Mouse (Mus musculus) adrenal gland, postnatal 4 days (tissue): ENCODE measurements around the gene Tspan14. TPM values are rescaled to one million over a fixed set of nuclear protein-coding genes. Genes with fewer than 3 reads are reported as not detected.

ENCODE experiments used
- DNase-seq, 2 experiments: peaks; one replicate each; pipeline ENCODE4 v3.0.0; 2021 to 2022; ENCODE audit warnings: low spot score in 2 of 2, mixed read lengths in 2 of 2
- total RNA-seq, 2 experiments: library from RNA; stranded (reverse); gene quantifications; 2 replicates each; pipeline ENCODE4 v1.2.3; 2021

Tspan14 gene
- total RNA-seq, 2 experiments from 2014 or later = 54.0 to 57.9 TPM

DNA sequence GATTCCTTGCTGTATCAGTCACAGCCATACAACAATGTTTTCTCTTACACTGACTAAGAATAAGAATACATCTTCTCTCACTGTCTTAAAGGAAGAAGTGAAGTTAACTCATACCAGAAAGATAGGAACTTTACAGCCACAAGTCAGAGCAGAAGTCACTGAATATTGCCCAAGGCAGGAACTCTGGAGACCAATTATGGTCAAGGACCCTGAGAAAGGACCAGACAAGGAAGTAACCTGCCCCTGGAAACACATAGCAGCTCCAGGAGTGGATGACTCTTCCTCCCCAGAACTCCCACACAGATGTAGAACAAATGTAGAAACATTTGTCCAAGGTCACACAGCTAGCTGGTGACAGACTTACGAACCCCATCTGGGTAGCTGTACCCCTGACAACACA is 45.4 kb downstream of the Tspan14 start:
- no peak for DNase-seq

DNA sequence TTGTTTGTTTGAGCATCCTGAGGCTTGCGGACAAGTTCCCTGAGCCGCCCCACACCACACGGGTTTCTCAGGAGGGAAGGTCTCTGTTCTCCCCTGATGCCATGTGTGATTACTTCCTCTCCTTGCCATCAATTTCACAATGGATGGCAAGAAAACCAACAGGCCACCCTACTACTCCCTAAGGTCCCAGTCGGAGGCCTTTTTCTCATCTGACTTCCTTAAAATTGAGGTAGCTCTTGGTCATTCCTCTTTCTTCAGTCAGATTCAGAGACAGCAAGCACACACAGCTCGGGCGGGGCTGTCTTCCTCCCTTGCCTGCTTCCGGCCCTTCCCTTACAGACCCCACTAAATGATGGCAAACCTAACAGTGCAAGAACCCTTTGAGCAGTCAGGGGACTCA is 47.1 kb downstream of the Tspan14 start:
- DNase-seq = no peak

DNA sequence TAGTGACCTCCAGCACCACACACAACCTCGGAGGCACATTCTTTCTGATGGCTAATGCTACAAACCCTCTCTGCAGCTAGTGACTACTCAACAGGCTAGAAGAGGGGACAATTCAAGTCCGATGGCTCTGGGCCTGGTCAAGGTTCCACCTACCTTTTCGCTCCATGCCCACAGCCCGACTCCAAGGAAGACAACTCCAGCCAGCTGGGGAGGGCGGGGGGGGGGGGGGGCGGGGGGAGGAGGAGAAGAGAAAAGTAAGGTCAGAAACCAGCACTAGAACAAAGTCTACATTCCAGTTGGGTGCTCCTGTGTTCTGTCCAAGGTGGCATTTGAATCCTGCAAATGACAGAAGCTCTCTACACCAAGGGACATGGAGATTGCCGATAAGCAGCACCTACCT is 48.1 kb downstream of the Tspan14 start:
- DNase-seq = no peak

DNA sequence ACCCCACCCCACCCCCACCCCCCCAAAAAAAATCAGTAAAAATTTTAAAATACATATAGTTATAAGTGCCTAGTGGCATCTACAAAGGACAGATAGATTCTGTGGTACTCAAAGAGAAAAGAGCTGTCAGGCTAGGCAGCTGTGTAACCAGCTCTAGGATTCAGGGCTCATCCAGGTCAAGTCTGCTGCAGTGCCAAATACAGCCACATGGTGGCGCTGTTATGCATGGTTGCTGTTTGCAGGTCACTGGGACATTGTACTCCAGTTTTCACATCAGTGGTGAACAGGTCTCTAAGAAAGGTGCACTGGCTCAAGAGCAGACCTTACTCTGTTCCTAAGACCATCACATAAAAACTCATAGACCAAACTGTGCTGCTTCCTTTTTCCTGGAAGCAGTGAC is 49.0 kb downstream of the Tspan14 start:
- peak; percentile 82 to 88 for DNase-seq

DNA sequence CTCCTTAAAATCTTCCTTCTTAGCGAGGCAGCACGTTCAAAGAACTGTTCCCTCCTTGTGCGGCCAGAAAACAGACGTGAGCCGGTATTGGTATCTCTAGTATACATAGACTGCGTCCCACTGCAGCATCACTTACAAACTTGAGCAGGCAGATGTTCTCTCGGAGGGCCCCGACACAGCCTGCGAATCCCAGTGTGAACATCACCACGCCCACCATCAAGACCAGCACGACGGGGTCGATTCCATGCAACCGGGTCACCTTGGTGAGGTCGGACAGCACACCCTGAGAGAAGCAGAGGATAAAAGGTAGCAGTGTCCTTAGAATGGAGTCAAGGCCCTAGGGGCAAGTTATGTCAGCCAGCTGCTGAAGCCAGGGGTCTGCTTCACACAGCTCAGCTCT is 49.9 kb downstream of the Tspan14 start:
- no peak for DNase-seq

DNA sequence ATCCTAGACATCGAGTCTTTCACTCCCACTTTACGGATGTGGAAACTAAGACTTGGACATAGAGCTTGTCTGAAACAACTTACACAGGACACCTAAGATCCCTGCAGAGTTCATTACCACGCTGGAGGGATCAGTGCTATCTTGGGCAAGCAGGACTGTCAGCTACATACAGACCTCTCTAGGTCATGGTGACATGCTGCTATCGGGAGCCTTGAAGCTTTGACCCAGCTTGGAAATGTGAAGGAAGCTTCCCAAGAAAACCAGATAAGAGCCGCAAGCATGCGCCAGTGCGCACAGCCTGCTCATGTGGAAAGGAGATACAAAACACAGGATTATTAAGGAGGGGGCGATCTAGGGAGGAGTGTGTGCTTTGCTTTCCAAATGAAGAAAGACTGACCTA is 50.8 kb downstream of the Tspan14 start:
- no peak for DNase-seq

DNA sequence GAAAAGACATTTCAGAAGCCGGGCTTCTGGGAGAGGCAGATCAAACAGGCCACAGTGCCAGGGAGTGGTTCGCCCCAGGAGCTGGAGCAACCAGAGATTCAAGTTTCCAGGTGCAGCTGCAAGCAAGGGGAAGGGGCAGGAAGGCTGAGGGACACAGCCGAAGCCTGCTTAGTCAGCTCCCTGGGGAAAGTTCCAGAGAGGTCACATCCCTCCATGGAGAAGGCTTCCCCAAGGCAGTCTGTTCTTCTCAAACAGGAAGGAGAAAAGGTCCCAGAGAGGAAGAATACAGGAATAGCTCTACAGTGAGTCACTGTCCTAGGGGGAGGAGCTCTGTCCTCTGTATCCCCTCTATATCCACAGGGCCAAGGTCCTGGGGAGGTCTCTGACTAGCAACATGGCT is 51.9 kb downstream of the Tspan14 start:
- DNase-seq = no peak

DNA sequence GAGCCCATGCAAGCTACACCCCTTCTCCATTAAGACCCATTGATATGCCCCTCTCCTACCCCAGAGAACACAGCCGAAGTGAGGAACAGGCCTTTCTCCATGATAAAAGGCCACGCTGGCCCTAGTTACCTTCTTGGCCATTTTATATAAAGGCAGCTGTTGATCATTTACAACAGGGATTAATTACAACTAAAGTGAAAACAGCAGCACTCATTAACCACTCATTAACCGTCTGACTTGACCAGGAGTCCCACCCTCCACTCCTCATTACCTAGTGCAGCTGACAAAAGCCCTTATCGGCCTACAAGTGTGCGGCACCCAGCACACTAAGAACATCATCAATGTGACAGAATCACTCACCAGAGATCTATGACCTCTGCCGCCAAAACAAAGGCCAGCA is 52.9 kb downstream of the Tspan14 start:
- DNase-seq = no peak

DNA sequence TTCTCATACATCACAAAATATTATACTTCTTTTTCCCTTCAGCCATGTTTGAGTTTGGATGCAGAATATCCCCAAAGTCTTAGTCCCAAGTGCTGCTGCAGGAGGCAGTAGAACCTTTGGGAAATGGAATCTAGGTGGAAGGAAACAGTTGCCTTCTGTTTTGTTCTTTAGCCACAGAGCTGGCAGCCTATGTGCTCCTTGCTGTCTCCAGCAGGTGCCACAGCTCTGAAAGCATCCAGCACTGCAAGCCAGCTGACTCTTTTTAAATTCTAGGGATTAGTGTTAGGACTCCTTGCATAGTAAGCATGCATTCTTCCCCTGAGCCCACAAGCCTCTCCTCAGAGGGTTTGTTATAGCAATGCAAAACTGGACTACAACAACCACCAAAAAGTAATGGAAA is 55.1 kb downstream of the Tspan14 start:
- DNase-seq = no peak

DNA sequence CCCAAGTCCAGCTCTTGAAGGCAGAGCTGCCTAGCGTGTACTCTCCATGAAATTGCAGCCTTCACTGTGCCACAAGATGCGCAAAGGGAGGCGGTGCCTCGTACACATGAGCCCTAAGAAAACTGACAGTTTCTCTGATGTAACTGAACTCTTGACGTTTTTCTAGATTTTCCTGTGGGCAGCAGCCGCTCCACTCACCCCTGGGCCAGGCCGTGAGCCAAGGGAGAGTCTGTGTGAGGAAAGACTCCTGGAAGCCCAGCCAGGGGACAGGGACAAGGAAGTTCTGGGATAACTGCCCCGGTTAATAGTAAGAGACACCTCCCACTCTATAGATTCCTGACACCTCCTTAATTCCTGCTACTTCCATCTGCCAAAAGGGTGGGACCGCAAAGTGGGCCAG is 57.8 kb downstream of the Tspan14 start:
- DNase-seq = no peak

DNA sequence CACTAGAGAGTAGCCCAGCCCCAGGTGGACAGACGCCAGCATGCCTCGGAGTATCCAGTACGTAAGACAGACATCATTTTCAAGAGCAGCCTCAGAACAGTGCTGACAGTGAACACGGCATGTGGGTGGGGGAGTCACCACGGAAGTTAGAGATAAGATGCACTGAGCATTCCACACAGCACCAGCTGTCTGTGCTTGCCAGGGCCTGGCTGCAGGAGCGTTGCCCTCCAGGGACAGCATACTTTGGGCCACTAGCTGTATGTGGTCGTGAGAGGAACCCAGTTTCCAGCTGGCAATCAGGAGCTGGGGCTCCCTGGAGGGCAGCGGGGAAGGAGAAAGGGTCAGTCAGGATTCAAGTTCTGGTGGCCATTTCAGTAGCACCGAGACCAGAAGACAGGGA is 59.8 kb downstream of the Tspan14 start:
- DNase-seq = no peak

DNA sequence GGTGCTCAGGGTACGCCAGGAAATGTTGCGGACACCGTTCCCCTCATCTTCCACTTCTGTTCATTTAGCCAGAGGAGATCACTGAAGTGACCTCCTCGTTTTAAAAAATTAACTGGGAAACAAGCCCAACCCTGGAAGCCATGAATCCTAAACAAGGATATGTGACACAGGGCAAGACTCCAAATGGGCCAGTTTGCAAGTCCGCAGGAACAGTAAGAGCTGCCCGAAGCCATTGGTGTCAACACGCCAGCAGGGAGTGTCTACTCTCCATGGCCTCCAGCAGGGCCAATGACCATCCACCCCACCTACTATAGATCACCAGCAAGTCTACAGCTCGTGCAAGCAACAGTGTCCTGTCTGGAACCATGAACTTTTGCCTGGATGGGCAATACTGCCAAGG is 60.8 kb downstream of the Tspan14 start:
- DNase-seq = no peak

DNA sequence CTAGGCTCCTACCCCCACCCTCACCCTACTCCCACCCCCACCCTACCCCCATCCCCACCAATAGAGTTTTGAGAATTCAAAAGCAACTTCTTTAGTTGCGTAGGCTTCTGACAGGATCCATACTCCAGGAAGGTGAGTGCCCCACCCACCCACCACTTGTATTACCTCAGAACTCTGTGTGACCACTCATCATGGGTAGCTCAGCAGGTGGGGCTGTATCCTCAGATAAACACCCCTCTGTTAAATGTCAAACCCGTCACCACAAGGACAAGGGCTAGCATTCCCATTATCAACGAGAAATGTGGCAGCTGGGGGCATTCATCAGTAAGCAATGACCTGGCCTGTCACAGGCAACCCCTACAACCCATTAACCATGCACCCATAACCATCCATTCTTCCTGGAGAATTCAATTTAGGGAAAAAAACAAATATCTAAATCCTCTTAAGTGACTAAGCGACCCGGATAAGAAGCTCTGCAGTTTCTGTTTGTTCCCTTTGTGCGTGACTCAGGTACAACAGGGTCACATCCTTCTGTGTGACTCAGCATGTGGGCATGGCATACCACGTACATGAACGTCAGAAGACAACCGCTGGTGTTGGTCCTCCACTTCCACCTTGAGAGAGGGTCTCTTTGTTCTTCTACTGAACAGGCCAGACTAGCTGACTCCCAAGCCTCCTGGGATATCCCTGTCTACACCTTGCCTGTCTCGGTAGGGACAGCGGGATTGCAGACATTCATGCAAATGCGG is 64.1 kb downstream of the Tspan14 start:
- DNase-seq = no peak

DNA sequence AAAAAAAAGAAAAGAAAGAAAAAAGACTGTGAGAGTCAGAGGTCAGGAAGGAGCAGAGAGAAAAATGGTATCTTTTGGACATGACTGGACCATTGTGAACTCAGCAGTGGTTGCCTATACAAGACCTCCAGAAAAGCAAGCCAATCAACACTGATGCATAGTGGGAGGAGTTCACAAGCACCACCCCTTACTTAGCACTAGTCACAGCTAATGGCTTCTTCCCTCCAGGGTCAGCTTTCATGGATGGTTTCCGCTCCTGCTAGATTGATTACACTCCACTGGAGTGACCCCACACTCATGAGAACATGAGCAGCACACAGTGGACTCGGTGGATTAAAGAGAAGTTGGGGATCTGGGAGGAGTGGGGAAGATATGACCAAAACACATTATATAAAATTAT is 66.3 kb downstream of the Tspan14 start:
- DNase-seq = no peak

DNA sequence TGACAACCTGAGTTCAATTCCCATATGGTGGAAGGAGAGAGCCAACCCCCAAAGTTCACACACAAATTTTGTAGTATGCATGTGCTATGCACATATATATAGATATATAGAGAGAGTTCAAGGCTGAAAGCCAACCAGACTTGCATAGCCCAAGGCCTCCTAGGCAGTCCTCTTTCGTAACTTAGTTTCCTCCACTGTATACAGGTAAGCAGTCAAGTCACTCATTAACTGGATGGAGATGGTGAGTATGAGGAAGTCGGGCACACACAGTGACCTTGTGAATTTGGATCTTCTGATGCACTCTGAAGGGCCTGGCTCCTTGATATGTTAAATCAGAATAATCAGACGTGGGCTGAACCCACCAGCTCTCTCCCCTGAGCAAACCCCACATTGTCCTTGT is 68.7 kb downstream of the Tspan14 start:
- no peak for DNase-seq

DNA sequence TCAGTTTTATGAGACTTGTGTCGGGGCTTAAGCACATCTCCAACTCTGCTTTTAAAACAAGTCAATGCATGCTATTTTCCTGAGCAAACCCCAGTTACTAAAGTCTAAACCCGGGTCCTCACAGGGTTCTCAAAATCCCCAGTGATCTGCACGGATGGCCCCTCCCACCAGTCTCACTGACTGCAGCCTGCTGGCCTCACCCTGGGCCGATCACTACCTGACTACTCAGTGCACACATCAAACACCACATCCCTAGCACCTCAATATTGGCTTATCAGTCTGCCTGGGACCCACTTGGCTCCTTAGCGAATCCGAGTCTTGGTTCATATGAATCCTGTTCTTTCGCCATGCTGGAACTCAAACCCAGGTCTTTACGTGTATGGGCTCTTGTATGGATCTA is 70.9 kb downstream of the Tspan14 start:
- no peak for DNase-seq

DNA sequence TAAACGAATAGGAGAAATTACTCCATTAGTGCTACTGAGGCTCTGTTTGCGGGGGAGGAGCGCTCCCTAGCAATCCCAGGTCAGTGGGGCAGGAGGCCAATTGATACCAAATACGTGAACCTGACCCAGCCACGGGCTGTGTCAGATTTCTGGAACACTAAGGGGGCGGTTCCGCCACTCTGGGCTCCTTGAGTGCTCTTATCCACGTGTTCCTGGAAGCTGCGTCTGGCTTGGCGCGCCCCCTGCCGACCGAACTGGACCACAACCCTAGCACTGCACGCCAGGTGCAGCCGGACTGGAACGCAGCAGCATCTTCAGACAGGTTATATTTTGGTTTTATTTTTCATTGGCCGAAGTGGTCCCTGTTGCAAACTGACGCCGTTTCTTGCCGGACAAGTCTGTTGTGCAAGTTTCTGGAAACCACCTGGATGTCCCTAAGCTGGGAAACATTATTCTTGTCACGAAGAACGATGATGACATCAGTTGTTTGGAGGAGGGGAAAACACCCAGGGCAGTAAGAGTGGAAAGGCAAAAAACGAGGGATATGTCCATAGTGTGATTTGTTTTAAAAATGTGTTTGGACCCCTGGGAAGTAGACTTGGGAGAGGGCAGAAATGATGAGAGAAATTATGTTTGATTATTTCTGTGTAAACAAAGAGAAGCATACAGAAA is 71.9 kb downstream of the Tspan14 start:
- DNase-seq = peak; percentile 50 to 60

DNA sequence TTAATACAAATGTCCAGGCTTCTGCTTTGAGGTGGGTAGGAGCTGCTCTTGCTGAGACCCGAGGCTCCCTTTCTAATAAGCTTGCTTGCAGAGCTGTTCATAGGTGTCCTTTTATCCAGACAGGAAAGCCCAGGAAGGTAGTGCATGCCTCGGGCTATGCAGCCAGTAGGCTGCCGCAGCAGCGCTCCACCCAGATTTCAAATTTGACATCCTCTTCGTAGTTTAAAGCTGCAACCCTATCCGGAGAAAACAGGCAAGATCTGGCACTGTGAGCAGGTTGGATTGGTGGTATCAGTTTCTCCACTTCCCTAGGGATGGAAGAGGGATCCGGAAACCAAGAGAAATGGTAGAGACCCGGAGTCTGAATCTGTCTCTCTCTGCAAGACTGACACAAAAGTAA is 72.7 kb downstream of the Tspan14 start:
- DNase-seq = no peak

DNA sequence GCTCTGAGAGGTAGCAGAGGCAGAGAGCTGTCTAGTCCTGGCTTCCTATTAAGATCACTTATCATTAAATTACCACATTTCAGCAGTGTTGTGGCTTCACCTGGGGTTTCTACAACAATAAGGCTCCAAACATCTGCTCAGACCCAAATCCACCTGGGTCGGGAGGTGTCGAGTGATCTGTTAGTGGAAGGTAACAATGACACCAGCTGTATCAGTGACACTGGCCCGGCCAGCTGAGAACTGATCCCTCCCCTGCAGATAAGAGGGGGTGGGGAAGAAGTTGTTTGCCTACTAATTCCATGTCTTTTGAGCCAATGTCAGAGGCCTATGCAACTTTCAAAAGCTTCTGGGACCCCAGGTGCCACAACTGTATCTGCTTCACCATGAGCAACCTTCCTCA is 73.4 kb downstream of the Tspan14 start, which contains the start of gene Sh2d4b:
Gene Sh2d4b (minus strand): TSS at position 71 of the 400 bp plus-strand sequence.
- no peak for DNase-seq

DNA sequence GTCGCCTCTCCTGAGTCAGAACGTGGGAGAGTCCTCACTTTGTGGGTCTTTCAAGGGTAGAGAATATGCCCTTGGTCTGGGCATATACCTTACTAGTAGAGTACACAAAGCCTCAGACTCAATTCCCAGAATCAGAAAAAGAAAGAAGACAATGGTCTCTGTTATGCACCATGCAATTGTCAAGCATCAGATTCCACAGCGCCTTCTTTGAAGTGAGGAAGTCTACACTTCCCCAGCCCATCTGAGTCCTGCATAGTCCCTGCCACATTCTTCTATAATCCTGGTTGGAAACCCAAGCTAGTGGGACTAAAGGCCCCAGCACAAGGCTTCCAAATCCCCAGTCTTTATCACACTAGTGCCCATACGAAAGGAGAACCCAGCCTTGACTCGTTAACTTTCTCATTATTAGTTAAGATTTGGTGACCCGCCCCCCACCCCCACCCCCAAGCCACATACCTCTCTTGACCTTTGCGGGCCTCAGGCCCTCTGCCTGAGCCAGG is 74.2 kb downstream of the Tspan14 start:
- no peak for DNase-seq

DNA sequence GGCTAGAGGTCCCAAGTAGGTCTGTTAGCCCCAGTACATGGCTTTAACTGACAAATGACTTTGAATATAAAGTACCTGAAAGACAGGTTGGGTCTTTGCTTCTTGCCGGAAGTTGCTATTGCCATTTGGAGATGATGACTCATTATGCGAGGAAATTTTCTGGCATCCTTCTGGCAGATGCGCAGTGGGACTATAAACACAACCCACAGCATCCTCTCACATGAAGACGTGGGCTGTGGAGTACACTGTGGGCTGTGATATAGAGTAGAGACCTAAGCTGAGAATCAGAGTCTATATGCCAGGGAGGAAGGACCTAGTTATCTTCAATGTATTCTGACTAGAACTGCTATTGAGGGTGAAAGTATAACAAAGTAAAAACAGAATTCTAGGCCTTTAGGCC is 75.1 kb downstream of the Tspan14 start:
- DNase-seq = no peak

DNA sequence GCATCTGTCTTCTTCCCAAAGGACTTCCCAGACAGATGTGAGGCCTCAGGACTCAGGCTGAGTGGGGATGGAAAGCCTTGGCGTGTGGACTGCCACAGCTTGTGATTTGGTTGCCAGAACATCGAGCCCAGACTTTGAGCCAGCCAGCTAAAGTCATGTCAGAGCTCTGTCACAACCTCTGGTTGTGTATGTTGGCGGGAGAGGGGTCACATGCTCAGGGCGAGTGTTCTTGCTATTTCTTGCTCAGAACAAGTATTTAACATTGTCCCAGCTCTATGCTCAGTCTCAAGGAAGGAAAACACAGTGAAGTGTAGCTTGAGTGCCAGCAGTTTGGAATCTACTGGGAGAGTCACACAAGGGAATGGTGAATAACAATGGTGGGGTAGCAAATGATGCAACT is 76.9 kb downstream of the Tspan14 start:
- DNase-seq = no peak

DNA sequence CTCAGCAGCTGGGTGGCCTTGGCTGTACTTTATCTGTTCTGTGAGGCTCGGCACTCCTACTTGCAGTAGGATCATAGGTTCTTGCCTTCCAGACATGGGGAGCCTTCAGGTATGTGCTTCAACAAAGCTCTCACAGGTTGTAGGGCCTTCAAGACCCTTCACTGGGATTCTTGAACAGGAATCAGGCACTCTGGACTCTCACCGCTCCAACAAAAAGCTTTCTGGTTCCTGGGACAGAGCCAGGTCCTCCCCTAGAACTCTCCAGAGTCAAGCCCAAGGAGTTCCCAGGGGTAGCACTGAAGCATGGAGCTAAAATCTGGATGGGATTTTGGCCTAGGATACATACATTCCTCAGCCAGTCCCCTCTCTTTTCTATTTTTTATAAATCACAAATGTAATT is 77.4 kb downstream of the Tspan14 start:
- DNase-seq = no peak
